Mouse (Mus musculus): ENCODE measurements around the gene Lnpep.
"Not testable (repeated sequence)": the region's sequence is repeated elsewhere in the genome, so short reads cannot be mapped to it uniquely, and the experiment has no call there.

Gene Lnpep

GRCm38 (mm10) chr17:17496234-17496633 is 128.6 kb downstream of the Lnpep start:
- DNase-seq (ENCODE audit: low read depth, low spot score) = not testable (repeated sequence)

GRCm38 (mm10) chr17:17492116-17492515 is 132.7 kb downstream of the Lnpep start:
- DNase-seq (ENCODE audit: low read depth, low spot score) = no peak

- no peak for DNase-seq (ENCODE audit: low read depth, low spot score)
These were observed 133.2 kb downstream of the Lnpep start for GRCm38 (mm10) chr17:17491622-17492001.

GRCm38 (mm10) chr17:17490820-17491621 is 133.8 kb downstream of the Lnpep start:
- DNase-seq (ENCODE audit: low read depth, low spot score) = no peak

GRCm38 (mm10) chr17:17485789-17486188 is 139.1 kb downstream of the Lnpep start:
- no peak for DNase-seq (ENCODE audit: low read depth, low spot score)

All from CD4-positive, CD25-positive, alpha-beta regulatory T cell, adult 2 months (primary cell).